Mouse (Mus musculus): ENCODE results near the gene Klhdc4. TPM values are rescaled to one million over a fixed set of nuclear protein-coding genes. Genes with fewer than 3 reads are reported as not detected.

The Klhdc4 gene
- polyA plus RNA-seq, 1 experiment from 2014 or later: 49.4 TPM

DNA sequence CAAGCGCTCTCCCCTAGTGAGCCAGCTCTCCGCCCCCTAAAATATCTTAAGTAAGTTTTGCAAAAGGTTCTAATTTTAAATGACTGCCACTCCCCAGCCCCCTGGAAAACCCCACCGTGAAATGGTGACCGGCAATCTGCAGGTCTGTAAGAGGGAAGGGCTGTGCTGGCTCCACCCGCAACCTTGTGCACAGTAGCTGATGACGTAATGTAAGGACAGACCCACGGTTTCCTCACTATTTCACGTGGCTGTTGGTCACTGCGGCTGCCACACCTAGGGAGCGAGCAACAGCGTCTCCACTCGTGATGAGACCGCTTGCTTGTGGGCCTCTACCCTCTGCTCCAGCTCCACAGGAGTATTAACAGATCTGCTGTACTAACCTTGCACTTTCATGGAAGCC lies 23.2 kb downstream of the Klhdc4 start:
- DNase-seq (ENCODE audit: low spot score, missing footprints) (no peak), ATAC-seq (ENCODE audit: low FRiP score) (no peak)
- Histone ChIP-seq H3K27me3 (ENCODE audit: control insufficient read depth, insufficient read depth, low read length) (no peaks in the 10 kb centered on the region), H3K4me3 (ENCODE audit: low read depth, low read length) (no peak overlapping the region), H3K27ac (ENCODE audit: low read depth, low read length) (no peak overlapping the region), H3K9ac (ENCODE audit: low read length) (no peak overlapping the region), H3K36me3 (ENCODE audit: control insufficient read depth, insufficient read depth, low read length) (peaks cover 5% of the 10 kb centered on the region), H3K9me3 (ENCODE audit: control insufficient read depth, low read length) (no peaks in the 10 kb centered on the region), H3K4me1 (ENCODE audit: control insufficient read depth, insufficient read depth, low read length) (no peaks in the 10 kb centered on the region), H3K4me2 (no peak overlapping the region)
- WGBS: 92% methylated on average over 13 of the region's 13 CpGs

DNA sequence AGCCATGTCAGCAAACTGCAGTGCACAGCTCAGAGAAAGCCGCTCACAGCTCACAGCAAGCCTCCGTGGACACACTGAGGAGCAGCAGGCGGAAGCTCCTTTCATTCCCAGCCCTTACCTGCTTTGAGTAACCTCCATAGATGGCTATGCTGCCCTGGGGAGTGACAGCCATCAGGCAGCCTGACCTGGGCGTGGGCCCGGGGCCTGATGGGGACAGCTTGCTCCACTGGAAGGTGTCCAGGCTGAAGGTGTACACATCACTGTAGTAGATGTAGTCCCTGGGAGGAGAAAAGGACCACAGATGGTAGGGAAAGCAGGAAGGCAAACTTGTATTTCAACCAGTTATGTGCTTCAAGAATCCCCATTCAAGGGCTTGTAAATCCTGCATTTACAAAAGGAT lies 24.5 kb downstream of the Klhdc4 start:
- Histone ChIP-seq H3K9me3 (ENCODE audit: control insufficient read depth, low read length) (no peaks in the 10 kb centered on the region), H3K27me3 (ENCODE audit: control insufficient read depth, insufficient read depth, low read length) (no peaks in the 10 kb centered on the region), H3K36me3 (ENCODE audit: control insufficient read depth, insufficient read depth, low read length) (peaks cover 10% of the 10 kb centered on the region), H3K4me3 (ENCODE audit: low read depth, low read length) (no peak overlapping the region), H3K4me2 (no peak overlapping the region), H3K27ac (ENCODE audit: low read depth, low read length) (no peak overlapping the region), H3K4me1 (ENCODE audit: control insufficient read depth, insufficient read depth, low read length) (no peaks in the 10 kb centered on the region), H3K9ac (ENCODE audit: low read length) (no peak overlapping the region)
- ATAC-seq (ENCODE audit: low FRiP score): no peak
- WGBS: 95% methylated on average over 5 of the region's 5 CpGs
- peak; percentile 37 for DNase-seq (ENCODE audit: low spot score, missing footprints)

DNA sequence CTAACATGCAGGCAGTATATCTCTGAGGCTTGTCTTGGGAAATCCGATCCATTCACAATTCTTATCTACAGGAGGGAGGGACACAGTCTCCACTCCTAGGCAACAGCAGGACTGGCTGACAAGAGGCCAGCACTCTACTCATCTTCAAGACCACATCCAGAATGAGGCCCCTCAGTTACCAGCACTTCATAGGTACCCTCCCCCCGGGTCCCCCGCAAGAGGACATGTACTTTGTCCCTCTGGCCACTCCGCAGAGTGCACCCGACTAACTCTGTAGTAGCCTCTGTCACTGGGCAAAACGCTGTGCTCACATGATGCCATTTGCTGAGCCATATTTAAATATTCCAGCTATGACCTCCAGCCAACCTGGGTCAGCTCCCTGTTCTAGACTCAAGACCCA lies 31.0 kb downstream of the Klhdc4 start:
- peak; percentile 10 for DNase-seq (ENCODE audit: low spot score, missing footprints)
- Histone ChIP-seq H3K4me3 (ENCODE audit: low read depth, low read length) (no peak overlapping the region), H3K4me2 (no peak overlapping the region), H3K36me3 (ENCODE audit: control insufficient read depth, insufficient read depth, low read length) (peaks cover 14% of the 10 kb centered on the region), H3K9ac (ENCODE audit: low read length) (no peak overlapping the region), H3K27ac (ENCODE audit: low read depth, low read length) (no peak overlapping the region), H3K4me1 (ENCODE audit: control insufficient read depth, insufficient read depth, low read length) (no peaks in the 10 kb centered on the region), H3K27me3 (ENCODE audit: control insufficient read depth, insufficient read depth, low read length) (no peaks in the 10 kb centered on the region), H3K9me3 (ENCODE audit: control insufficient read depth, low read length) (no peaks in the 10 kb centered on the region)
- WGBS: 94% methylated on average over 6 of the region's 6 CpGs
- ATAC-seq (ENCODE audit: low FRiP score): no peak

DNA sequence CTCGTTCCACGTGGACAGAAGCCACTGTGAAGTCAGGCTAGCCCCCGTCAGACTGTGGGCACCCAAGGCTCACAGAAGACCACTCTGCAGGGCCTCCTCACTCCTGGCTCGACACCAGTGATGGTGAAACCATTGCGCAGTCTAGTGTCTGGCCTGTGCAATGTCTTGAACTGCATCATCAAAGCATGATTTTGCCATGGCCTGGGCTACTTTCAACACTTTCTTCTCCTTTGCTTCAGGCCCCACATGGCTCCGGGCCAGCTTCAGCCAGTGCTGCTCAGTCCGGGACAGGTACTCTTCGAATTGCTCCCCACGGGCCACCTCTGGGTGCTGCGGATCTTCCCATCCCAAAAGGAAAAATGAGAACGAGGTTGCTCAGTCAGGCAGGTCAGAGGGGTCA lies 33.0 kb downstream of the Klhdc4 start:
- Histone ChIP-seq H3K4me2 (no peak overlapping the region), H3K27ac (ENCODE audit: low read depth, low read length) (no peak overlapping the region), H3K9me3 (ENCODE audit: control insufficient read depth, low read length) (no peaks in the 10 kb centered on the region), H3K36me3 (ENCODE audit: control insufficient read depth, insufficient read depth, low read length) (peaks cover 12% of the 10 kb centered on the region), H3K4me1 (ENCODE audit: control insufficient read depth, insufficient read depth, low read length) (no peaks in the 10 kb centered on the region), H3K9ac (ENCODE audit: low read length) (no peak overlapping the region), H3K4me3 (ENCODE audit: low read depth, low read length) (no peak overlapping the region), H3K27me3 (ENCODE audit: control insufficient read depth, insufficient read depth, low read length) (no peaks in the 10 kb centered on the region)
- DNase-seq (ENCODE audit: low spot score, missing footprints) (no peak), ATAC-seq (ENCODE audit: low FRiP score) (no peak)
- 96% methylated on average over 11 of the region's 11 CpGs for WGBS

DNA sequence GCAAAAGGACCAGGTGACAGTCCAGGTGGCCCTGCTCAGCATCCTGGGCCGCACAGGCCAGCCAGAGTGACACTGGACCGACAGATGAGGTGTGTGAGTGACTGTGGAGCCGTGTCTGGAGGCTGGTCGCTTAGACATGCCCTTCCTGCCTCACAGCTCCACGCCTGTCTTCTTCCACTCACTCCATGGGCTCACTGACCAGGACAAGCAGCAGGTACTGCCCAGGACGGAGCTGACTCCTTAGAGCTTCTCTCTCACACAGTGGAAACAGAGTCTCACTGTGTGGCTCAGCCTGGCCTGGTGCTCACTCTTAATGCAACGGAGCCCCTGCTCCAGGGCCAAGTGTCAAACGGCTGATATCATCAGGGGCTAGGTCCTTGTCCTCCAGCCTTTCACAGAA lies 33.9 kb downstream of the Klhdc4 start:
- 91% methylated on average over 8 of the region's 8 CpGs for WGBS
- Histone ChIP-seq H3K9me3 (ENCODE audit: control insufficient read depth, low read length) (no peaks in the 10 kb centered on the region), H3K4me1 (ENCODE audit: control insufficient read depth, insufficient read depth, low read length) (no peaks in the 10 kb centered on the region)

DNA sequence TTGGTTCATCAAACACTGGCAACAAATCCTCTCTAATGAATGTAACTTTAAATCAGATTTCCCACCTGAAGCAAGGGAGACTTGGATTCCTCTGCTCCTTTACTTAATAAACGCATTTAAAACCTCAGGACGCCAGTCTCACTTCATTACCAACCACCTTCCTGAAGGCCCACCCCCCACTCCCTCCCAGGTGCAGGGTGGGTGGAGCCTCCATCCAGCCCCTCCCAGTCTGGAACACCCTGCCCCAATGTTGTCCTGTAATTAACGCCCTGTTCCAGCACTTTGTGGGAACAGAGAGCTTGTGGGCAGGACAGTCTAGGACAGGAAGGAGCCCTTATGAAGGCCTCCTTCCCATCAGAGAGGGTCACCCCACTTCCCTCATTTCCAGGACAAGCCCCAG lies 35.2 kb downstream of the Klhdc4 start:
- H3K4me1 ChIP-seq (ENCODE audit: control insufficient read depth, insufficient read depth, low read length): no peaks in the 10 kb centered on the region

More for the DNA sequence above, 33.9 kb downstream of the Klhdc4 start:
- no peak overlapping the region for H3K4me3 ChIP-seq (ENCODE audit: low read depth, low read length)
- no peak overlapping the region for H3K9ac ChIP-seq (ENCODE audit: low read length)
- no peak overlapping the region for H3K4me2 ChIP-seq
- ATAC-seq (ENCODE audit: low FRiP score) (no peak), DNase-seq (ENCODE audit: low spot score, missing footprints) (peak; percentile 44)
- no peak overlapping the region for H3K27ac ChIP-seq (ENCODE audit: low read depth, low read length)
- peaks cover 5% of the 10 kb centered on the region; the same call in 1 of the 2 replicates for H3K36me3 ChIP-seq (ENCODE audit: control insufficient read depth, insufficient read depth, low read length)
- no peaks in the 10 kb centered on the region for H3K27me3 ChIP-seq (ENCODE audit: control insufficient read depth, insufficient read depth, low read length)

DNA sequence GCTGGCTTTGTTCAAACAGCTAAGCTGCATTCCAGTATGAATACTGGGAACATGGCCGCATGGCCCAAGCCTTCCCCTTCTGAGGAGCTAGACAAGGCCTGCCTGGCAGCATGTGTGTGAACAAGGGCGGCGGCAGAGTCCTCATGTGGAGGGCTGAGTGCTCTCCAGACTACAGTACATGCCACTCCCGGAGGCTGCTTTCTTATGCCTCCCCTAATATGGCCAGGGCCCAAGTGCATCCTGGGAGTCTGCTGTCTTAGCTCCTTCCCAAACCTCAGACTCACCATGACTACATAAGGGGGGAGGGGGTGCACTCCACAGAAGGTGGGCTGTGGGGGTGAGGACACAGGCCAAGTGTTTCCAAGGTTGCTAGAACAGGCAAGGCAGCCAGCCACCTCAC lies 36.7 kb downstream of the Klhdc4 start:
- Histone ChIP-seq H3K36me3 (ENCODE audit: control insufficient read depth, insufficient read depth, low read length) (peaks cover 4% of the 10 kb centered on the region; the same call in 1 of the 2 replicates), H3K4me1 (ENCODE audit: control insufficient read depth, insufficient read depth, low read length) (no peaks in the 10 kb centered on the region), H3K4me3 (ENCODE audit: low read depth, low read length) (no peak overlapping the region), H3K9me3 (ENCODE audit: control insufficient read depth, low read length) (no peaks in the 10 kb centered on the region), H3K4me2 (no peak overlapping the region), H3K9ac (ENCODE audit: low read length) (no peak overlapping the region), H3K27me3 (ENCODE audit: control insufficient read depth, insufficient read depth, low read length) (no peaks in the 10 kb centered on the region), H3K27ac (ENCODE audit: low read depth, low read length) (no peak overlapping the region)
- ATAC-seq (ENCODE audit: low FRiP score) (no peak), DNase-seq (ENCODE audit: low spot score, missing footprints) (no peak)
- WGBS: 90% methylated on average over 4 of the region's 4 CpGs

More for the DNA sequence above, 35.2 kb downstream of the Klhdc4 start:
- H3K9me3 ChIP-seq (ENCODE audit: control insufficient read depth, low read length): no peaks in the 10 kb centered on the region
- H3K27ac ChIP-seq (ENCODE audit: low read depth, low read length): no peak overlapping the region
- no peak overlapping the region for H3K4me3 ChIP-seq (ENCODE audit: low read depth, low read length)
- H3K4me2 ChIP-seq: no peak overlapping the region
- H3K27me3 ChIP-seq (ENCODE audit: control insufficient read depth, insufficient read depth, low read length): no peaks in the 10 kb centered on the region
- H3K9ac ChIP-seq (ENCODE audit: low read length): no peak overlapping the region
- DNase-seq (ENCODE audit: low spot score, missing footprints) (no peak), ATAC-seq (ENCODE audit: low FRiP score) (no peak)
- peaks cover 4% of the 10 kb centered on the region; the same call in 1 of the 2 replicates for H3K36me3 ChIP-seq (ENCODE audit: control insufficient read depth, insufficient read depth, low read length)
- WGBS: 48% methylated on average over 3 of the region's 3 CpGs

DNA sequence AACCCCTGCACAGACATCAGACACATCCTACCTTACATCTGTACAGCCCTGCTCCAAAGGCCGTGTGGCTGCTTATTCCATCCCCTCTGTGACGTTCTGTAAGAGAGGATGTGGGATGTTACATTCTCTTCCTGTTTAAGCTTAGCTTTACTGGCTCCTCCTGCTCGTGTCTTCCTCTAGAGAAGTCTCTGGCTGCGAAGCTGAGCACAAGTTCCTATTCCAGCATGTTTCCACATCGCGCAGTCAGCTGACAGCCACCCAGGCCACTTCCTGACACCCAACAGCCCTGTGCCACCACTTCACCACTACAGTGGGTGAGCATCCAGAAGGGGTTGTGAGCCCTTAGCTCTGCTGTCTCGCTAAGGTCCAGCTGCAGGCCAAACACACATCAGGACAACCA lies 37.2 kb downstream of the Klhdc4 start:
- H3K4me3 ChIP-seq (ENCODE audit: low read depth, low read length): no peak overlapping the region
- H3K27me3 ChIP-seq (ENCODE audit: control insufficient read depth, insufficient read depth, low read length): no peaks in the 10 kb centered on the region
- H3K4me2 ChIP-seq: no peak overlapping the region
- ATAC-seq (ENCODE audit: low FRiP score) (no peak), DNase-seq (ENCODE audit: low spot score, missing footprints) (no peak)
- no peaks in the 10 kb centered on the region for H3K4me1 ChIP-seq (ENCODE audit: control insufficient read depth, insufficient read depth, low read length)
- H3K27ac ChIP-seq (ENCODE audit: low read depth, low read length): no peak overlapping the region
- H3K9me3 ChIP-seq (ENCODE audit: control insufficient read depth, low read length): no peaks in the 10 kb centered on the region
- 0 out of 2 replicates have a peak, but pooled peaks cover 4% of the 10 kb centered on the region for H3K36me3 ChIP-seq (ENCODE audit: control insufficient read depth, insufficient read depth, low read length)
- no peak overlapping the region for H3K9ac ChIP-seq (ENCODE audit: low read length)
- 77% methylated on average over 7 of the region's 7 CpGs for WGBS

DNA sequence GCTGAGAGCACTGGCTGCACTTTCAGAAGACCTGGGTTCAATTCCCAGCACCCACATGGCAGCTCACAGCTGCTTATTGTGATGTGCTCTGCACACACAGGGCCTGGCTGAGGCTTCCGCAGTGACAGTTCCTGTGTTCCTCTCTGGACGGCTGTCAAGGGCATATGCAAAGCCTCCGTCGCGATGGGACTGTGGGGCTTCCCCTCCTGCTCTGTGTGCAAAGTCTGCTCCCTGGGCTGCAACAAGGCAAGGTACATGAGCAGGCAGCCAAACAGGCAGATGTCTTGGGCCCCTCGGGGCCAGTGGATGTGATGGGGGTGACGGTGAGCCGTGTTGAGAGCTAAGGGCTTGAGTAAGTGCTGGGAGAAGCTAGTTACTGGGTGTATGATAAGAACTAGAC lies 40.6 kb downstream of the Klhdc4 start:
- DNase-seq (ENCODE audit: low spot score, missing footprints) (peak; percentile 35), ATAC-seq (ENCODE audit: low FRiP score) (no peak)
- no peaks in the 10 kb centered on the region for H3K27me3 ChIP-seq (ENCODE audit: control insufficient read depth, insufficient read depth, low read length)
- no peaks in the 10 kb centered on the region for H3K9me3 ChIP-seq (ENCODE audit: control insufficient read depth, low read length)
- no peak overlapping the region for H3K27ac ChIP-seq (ENCODE audit: low read depth, low read length)
- no peak overlapping the region for H3K4me2 ChIP-seq
- 86% methylated on average over 8 of the region's 8 CpGs for WGBS
- no peaks in the 10 kb centered on the region for H3K36me3 ChIP-seq (ENCODE audit: control insufficient read depth, insufficient read depth, low read length)
- H3K9ac ChIP-seq (ENCODE audit: low read length): no peak overlapping the region
- H3K4me1 ChIP-seq (ENCODE audit: control insufficient read depth, insufficient read depth, low read length): no peaks in the 10 kb centered on the region
- no peak overlapping the region for H3K4me3 ChIP-seq (ENCODE audit: low read depth, low read length)

DNA sequence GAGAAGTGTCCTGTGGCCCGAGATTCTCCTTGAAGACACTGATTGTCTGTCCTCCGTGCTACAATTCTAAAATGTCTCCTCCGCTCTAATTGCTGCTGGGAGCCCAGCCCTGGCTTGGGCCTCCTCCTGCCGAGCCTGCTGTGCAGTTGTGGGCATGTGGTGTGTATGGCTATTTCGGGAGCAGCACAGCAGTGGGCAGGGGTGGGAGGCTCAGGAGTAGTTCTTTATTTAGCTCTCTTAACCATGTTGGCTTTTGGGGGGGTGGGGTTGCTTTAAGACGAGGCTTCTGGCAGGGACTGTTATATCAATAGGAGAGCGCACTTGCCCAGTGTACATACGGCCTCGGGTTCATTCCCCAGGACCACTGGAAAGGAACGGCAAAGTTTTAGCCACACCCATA lies 42.8 kb downstream of the Klhdc4 start:
- H3K9ac ChIP-seq (ENCODE audit: low read length): no peak overlapping the region
- no peaks in the 10 kb centered on the region for H3K4me1 ChIP-seq (ENCODE audit: control insufficient read depth, insufficient read depth, low read length)
- no peaks in the 10 kb centered on the region for H3K9me3 ChIP-seq (ENCODE audit: control insufficient read depth, low read length)
- 70% methylated on average over 10 of the region's 10 CpGs for WGBS
- no peak for DNase-seq (ENCODE audit: low spot score, missing footprints)
- H3K27me3 ChIP-seq (ENCODE audit: control insufficient read depth, insufficient read depth, low read length): no peaks in the 10 kb centered on the region
- no peak overlapping the region for H3K4me3 ChIP-seq (ENCODE audit: low read depth, low read length)
- H3K27ac ChIP-seq (ENCODE audit: low read depth, low read length): no peak overlapping the region
- no peaks in the 10 kb centered on the region for H3K36me3 ChIP-seq (ENCODE audit: control insufficient read depth, insufficient read depth, low read length)
- no peak overlapping the region for H3K4me2 ChIP-seq
- no peak for ATAC-seq (ENCODE audit: low FRiP score)
